Mouse (Mus musculus) WW6 (cell line): ENCODE data around the gene Rhbdd3.

ENCODE experiments used
- DNase-seq: peaks from one replicate; pipeline ENCODE4 v3.0.0-alpha.2; 2013; ENCODE audit warnings: low read depth, low spot score

Gene Rhbdd3

DNA sequence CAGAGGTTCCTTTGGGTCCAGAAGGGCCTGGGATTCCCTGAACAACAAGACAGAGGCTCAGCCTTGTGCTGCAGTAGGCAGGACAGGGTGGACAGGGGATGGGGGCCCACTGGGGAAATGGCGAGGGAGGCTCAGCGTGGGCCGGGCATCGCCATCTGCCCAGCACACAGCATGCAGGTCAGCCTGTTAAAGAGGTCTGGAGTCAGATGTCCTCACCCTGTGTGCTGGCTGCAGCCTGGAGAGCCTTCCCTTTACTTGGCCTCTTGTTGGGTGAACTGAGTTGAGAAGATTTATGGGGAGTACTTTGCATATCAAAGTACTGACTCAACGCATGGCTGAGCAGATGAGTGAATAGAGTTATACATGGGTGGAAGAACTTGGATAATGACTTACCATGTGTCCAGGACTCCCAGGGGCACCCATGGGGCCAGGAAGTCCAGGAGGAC lies 30.3 kb downstream of the Rhbdd3 start:
- no peak for DNase-seq

DNA sequence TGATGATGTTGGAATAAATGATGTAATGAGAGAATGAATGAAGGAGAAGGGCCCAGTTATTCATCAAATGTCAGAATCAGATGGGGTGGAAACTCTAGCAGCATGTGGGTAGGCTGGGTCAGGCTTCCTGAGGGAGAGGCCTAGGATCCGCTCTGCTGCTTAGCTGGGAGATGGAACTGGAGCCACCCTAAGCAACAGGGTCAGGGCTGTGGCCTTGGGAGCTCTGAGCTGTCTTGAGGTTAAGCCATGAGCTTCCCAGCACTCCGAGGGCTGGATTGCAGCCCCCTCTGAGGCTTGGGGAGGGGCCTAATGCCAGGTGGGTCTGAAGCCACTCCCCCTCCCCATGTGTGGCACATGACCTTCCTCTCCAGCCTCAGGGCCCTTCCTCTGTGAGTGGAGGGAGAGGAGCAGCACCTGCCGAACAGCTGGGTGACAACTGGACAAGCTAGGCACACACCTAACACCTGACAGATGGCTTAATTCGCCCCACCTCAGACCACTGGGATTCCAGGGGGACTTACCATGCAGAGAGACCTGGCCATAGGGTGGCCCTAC lies 31.5 kb downstream of the Rhbdd3 start:
- DNase-seq, result no peak

DNA sequence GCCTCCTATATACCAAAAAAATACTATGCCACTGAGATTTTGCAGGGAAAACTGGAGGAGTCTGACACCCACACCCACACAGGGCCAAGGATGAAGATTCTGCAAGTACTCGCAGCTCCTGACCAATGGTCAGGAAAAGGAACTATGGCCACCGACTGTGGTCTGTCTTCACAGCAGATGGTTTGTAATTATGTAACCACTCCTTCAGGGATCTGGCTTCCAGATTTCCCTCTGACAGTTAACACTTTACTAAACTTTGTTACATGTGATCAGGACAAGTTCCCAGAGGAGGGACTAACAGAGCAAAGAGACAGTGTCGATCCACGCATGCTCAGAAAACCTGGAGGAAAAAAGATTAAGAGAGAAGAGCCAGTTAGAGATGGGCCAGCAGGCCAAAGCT lies 34.0 kb downstream of the Rhbdd3 start:
- no peak for DNase-seq

DNA sequence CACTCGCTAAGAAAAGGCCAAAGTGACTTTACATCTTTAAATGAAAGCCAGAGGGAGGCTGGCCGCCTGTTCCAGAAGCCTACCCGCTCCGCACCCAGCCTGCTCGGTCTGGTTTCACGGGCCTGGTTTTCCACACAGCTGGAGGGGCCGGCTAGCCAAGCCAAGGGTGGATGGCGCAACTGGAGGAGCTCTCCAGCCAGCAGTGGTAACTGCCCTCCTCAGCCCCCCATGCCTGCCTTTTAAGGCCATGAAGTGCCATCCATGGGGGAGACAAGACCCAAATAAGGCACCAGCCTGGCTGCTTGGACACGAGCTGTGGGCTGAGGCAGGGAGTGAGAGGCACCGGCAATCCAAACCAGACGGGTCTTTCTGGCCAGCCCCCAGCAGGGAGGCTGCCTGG lies 37.2 kb downstream of the Rhbdd3 start:
- DNase-seq, result no peak

DNA sequence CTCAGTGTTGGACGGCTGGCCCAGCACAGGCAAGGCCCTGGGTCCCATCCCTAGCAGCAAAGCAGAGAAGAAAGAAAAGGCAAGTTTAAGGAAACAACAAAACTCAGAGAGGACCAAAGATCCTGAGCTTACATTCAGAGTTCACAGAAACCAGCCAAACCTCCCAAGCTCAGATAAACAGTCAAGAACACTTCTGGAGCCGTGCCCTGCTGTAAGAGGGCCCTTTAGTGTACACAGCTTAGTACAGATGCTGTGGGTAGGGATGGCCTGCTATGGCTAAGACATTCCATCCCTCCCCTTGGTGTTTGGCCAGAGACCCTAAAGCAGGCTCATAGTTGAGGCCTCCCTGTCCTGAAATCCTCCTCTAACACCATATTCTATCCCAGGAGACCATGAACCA lies 39.9 kb downstream of the Rhbdd3 start:
- DNase-seq, result no peak

DNA sequence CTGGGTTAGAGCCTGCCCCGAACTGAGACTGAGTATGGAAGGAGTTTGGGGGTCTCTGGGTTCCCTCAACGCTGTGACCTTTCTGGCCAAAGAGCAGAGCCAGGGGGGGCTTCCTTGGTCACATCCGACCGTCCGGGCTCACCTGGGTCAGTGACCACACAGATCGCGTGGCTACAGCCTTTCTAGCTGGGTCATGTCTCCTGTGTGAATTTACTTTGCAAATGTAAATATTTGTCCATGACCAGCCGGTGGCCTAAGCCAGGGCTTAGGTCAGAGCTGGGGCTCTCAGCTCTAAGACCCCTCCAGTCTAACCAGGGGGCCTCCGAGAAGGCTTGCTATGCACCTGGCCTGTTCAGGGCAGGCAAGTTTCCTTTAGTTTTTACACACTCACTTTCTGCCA lies 40.6 kb downstream of the Rhbdd3 start:
- DNase-seq, result no peak

DNA sequence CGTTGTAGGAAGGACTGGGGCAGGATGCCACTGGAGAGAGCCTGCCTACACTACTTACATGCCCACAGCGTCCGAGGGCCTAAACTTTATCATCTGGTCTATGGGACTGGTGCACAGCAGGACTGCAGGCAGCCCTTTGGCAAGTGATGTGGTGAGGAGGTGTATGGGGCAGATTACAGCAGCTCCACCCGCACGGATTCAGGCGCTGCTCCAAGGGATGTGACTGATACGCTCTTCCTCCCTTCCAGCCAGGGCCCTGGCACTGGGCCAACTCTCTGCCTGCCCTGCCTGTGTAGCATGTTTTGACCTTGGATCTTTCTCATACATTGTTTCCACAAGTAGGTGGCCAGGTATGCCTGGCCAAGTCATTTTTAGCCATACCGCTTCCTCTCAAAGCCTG lies 41.9 kb downstream of the Rhbdd3 start:
- no peak for DNase-seq

DNA sequence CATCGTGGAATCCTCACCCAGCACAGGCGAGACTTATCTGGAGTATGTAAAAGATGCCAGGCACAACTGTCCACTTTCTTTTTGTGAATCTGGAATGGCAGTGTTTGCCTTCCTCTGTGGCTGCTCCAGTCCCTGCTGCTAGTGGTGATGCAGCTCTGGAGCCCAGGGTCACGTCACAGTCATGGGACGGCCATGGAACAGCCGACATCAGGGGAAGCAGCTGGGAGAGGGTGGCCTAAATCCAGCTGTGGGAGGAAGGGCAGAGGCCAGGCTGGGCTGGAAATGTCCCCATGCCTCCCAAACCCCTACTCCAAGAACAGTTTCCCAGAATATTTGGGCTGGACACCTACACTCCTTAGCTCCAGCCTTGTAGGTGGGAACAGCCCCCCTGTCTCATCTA lies 42.5 kb downstream of the Rhbdd3 start:
- no peak for DNase-seq

DNA sequence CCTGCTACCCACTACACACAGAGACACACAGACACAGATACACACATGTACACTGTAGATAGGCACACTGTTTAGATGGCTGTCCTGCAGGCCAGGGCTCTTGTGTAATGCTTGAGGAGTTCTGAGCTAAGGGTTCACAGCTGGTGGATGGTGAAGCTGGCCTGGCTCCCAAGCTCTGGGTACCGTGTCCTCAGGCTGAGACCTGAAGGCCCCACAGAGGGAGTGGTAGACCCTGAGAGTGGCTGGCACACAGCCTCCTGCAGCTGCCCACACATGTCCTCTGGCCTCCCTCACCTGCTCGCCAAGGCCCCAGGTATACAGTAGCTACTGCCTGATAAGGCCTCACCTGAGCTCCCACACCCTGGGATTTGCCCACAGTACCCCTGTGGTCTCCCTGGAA lies 43.2 kb downstream of the Rhbdd3 start:
- no peak for DNase-seq

DNA sequence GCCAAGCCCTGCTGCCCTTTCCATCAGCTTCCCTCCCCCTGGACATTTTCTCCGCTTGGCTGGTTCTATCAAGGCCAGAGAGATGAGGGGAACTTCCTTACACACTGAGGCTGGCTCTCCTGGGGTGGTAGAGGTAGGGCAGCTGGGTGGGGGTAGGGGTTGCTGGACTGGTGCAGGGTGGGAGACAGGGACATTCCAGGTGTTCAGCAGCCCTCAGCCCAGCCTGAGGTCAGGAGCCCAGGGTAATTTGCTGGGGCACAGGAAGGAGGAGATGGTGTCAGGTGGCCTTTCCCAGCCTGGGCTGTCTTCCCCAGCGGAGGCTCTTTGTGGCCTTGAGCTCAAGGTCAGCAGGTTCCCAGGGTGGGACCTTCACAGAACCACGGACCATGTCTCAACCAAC lies 46.9 kb downstream of the Rhbdd3 start:
- DNase-seq, result no peak

DNA sequence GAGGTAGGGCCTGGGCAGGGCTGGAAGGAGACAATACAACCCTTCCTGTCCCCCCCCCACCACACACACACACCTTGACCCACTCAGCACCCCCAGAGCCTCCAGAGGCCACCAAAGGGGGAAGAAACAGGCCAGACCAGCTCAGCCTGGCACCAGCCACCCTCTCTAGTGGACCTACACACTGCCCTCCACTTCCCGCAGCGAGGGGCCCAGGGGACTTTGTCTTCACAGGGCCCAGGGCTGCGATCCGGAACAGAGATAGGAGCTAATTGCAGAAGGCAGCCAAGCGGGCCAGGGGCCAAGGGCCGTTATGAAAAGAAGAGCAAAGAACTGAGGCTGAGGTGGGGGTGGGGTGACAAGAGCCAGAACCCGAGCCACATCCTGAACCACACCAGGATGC lies 50.5 kb downstream of the Rhbdd3 start:
- no peak for DNase-seq

DNA sequence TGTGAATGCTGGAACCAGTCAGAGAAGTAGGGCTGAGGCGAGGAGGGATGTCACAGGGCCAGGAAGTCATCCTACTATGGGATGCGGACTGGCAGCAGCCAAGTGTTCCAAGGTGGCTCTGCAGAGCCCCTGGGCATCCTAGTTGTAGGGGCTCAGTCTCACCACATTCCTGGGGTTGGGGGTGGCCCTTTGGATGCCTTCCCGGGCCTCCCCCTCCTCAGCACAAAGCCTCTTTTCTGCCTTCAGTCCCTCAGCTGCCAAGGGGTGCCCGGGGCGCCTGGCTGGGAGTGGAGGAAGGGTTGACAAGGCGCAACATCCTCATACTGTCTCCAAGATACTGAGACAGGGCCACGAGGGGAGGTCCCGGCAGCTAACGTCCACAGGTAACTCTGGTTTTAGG lies 51.2 kb downstream of the Rhbdd3 start:
- DNase-seq, result no peak

DNA sequence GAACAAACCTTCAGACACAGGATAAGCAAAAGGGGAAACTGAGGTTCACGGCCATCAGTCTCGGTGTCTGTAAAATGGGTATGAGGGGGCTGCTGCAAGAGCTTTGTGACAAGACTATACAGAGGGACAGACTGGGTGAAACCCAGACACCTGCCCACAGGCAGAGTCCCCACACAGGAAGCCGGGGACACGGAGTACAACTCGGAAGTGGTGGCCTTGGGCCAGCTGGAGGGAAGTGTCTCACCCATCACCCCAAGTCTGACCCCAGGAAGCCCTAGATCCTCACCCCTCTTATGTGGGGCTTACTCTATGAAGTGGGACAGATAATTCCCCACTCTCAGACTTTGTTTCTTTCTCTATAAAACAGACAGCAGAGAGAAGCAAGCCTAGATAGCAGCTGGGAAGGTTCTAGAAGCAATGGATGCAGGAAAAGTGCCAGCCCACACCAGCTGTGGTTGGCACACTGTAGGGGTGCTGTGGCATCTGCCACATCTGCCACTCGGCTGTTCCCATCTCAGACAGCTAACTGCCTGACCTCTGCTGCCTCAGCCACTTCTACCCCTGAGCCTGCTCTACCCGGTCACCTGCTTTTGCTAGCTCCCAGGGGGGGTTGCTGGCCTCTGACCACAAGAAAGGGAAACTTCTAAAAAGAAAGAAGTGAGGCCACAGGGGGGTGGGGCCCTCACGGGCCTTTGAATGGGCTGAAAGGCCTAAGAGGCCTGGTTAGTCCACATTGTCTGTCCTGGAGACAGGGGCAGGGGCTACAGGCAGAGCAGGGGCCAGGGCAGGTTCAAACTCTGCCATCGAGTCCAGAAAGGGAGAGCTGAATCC lies 51.9 kb downstream of the Rhbdd3 start:
- no peak for DNase-seq

DNA sequence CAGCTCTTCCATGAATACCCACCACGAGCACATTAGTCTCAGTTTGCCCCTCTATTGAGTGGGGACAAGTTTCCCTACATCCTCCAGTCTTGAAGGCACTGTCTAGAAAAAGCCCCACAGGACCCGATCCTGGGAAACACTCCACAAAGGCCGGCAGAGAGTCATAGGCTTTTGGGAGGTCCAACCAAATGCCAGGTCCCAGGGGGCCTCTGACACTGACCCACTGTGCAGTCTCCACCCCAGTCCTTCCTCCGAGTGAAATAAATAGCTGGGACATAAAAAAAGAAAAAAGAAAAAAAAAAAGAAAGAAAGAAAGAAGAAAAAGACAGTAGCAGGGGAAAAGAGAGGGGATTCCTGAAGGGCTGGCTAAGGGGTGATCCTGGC lies 52.5 kb downstream of the Rhbdd3 start:
- DNase-seq, result no peak

DNA sequence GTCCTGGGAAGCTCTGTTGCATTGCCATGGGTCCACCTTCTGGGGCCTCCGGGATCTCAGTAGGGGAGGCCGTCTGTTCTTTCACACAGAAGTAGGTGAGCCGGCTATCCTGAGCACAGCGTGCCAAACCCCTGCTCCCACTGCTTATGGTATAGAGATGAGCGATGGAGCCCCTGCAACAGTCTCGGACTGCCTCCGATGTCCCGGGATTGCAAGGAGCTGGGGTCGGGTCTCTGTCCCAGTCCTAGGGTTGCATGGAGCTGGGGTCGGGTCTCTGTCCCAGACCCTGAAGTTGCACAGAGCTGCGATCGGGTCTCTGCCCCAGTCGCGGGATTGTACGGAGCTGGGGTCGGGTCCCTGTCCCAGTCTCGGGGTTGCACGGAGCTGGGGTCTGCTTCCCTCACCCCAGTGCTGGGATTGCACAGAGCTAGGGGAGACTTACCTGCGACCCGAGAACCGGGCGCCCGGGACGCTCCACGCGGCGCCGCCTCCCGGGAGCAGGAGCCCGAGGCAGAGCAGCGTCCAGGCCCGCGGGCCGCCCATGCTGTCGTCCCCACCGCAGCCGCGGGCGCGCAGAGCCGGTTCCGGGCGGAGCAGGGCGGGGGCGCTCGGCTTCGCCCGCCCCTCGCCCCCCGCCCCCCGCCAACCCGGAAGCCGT lies 53.1 kb downstream of the Rhbdd3 start, which contains the start of gene Emid1:
Gene Emid1, minus strand, starts transcription at position 578 of the 658 bp plus-strand sequence.
- DNase-seq, result no peak

DNA sequence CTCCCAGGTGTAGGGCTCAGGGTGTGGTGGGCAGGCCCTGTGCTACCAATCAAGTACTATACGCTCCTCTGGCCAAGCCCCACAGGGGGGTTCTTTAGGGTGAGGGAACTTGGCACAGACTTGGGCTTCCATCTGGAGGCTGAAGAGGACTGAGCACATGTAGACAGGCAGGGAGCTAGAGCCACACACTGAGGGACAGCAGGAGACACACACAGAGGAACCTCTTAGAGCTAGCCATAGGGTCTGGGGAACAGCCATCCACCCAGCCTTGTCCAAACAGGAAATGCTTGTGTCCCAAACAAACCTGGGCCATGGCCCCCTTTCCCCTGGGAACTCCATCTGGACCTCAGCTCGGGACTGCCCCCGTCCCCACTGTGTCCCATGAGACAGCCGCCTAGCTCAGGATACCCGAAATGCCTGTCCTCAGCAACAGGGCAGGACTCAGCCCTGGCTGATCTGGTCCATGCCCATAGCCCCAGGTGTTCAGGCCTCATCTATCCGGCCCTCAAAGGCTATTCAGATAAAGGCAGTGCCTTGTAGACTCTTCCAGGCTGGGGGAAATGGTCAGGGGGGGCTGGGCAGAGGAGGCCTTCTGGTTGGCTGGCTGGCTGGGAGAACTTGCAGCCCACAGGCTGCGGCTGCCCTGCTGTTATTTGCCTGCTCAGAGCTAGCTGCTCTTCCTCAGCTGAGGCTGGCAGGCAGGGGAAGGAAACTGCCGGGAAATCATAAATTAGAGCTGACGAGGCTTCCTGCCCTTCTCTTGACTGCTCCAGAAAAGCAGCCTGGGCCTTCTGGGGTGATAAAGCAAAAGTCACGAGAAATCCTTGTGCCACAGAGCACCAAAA lies 56.5 kb downstream of the Rhbdd3 start:
- no peak for DNase-seq
